Mouse (Mus musculus) intestine, embryonic 16.5 days (tissue): Measurements from ENCODE around the gene Ndufs6. TPM values are rescaled to one million over a fixed set of nuclear protein-coding genes. Genes with fewer than 3 reads are reported as not detected.
A peak's percentile ranks its signal among the peaks of the same experiment; 100 is the strongest.

Source experiments
- ATAC-seq: fragments of 200-750 bp; cut with Nextera tagmentation; 2 replicates; pipeline ENCODE4 v1.8.0; 2017; ENCODE audit warnings: moderate TSS enrichment, moderate library complexity
- H3K27ac ChIP-seq: fragments of 300-500 bp; sonication (generic); 2 replicates; pipeline ENCODE4 v1.5.1; 2014; ENCODE audit warnings: mild to moderate bottlenecking, low read length
- H3K27me3 ChIP-seq: fragments of 300-500 bp; sonication (generic); replicated peaks from 2 replicates; pipeline ENCODE4 v1.6.1; 2014; ENCODE audit warnings: low read length, control low read depth, mixed read lengths; ENCODE audit not compliant: control insufficient read depth, insufficient read depth
- H3K36me3 ChIP-seq: fragments of 300-500 bp; sonication (generic); 2 replicates; pipeline ENCODE4 v1.6.1; 2014; ENCODE audit warnings: low read length, control low read depth; ENCODE audit not compliant: control insufficient read depth, insufficient read depth
- H3K4me1 ChIP-seq: fragments of 300-500 bp; sonication (generic); 2 replicates; pipeline ENCODE4 v1.6.1; 2014; ENCODE audit warnings: low read length, control low read depth, mixed read lengths; ENCODE audit not compliant: control insufficient read depth, insufficient read depth
- H3K4me2 ChIP-seq: fragments of 300-500 bp; sonication (generic); 2 replicates; pipeline ENCODE4 v1.6.1; 2014; ENCODE audit warnings: low read depth, low read length, control low read depth
- H3K4me3 ChIP-seq: fragments of 300-500 bp; sonication (generic); 2 replicates; pipeline ENCODE4 v1.5.1; 2014; ENCODE audit warnings: mild to moderate bottlenecking, low read length
- H3K9ac ChIP-seq: fragments of 300-500 bp; sonication (generic); 2 replicates; pipeline ENCODE4 v1.6.1; 2014; ENCODE audit warnings: low read depth, low read length
- H3K9me3 ChIP-seq: fragments of 300-500 bp; sonication (generic); 2 replicates; pipeline ENCODE4 v1.6.1; 2016; ENCODE audit warnings: low read length, control low read depth; ENCODE audit not compliant: control insufficient read depth
- WGBS: fragments of 180-500 bp; shearing (Covaris S2); extraction: QIAGEN DNeasy Blood & Tissue Kit; methylation state at CpG from one replicate; pipeline ENCODE4 v1.1.7; 2014; 5-methylcytosine and 5-hydroxymethylcytosine counted together
- polyA plus RNA-seq: library from polyadenylated mRNA; unstranded; fragments of >200 nt; fragmentation: Nextera tagmentation; extraction: Ambion mirVana; gene quantifications from 2 replicates; pipeline ENCODE4 v1.2.1, GENCODE M21; 2015

Gene Ndufs6
- 516 and 539 TPM in 2 replicates for polyA plus RNA-seq

GRCm38 (mm10) chr13:73327827-73328698, at the start of gene Ndufs6, which contains the start of gene Mrpl36:
Gene Ndufs6 (minus strand): TSS chr13:73328542.
Gene Mrpl36 (plus strand): TSS chr13:73328513.
- Histone ChIP-seq H3K4me1 (peaks cover 22% of the 10 kb centered on the region), H3K9ac (peak within 1 kb of the TSS; percentile 90), H3K27ac (peak within 1 kb of the TSS; percentile 77), H3K4me3 (peak within 1 kb of the TSS; percentile 84), H3K4me2 (peak within 1 kb of the TSS; percentile 75), H3K27me3 (no peaks in the 10 kb centered on the region), H3K36me3 (0 out of 2 replicates have a peak, but pooled peaks cover 3% of the 10 kb centered on the region), H3K9me3 (no peaks in the 10 kb centered on the region)
- 1% methylated on average over 45 of the region's 45 CpGs for WGBS
- ATAC-seq, result peak; percentile 90

GRCm38 (mm10) chr13:73377637-73378036, 49.3 kb upstream of the Ndufs6 start:
- Histone ChIP-seq H3K9ac (no peak overlapping the region), H3K9me3 (no peaks in the 10 kb centered on the region), H3K4me1 (no peaks in the 10 kb centered on the region), H3K36me3 (no peaks in the 10 kb centered on the region), H3K27ac (no peak overlapping the region), H3K4me2 (no peak overlapping the region), H3K27me3 (no peaks in the 10 kb centered on the region), H3K4me3 (no peak overlapping the region)
- ATAC-seq, result no peak
- 80% methylated on average over 9 of the region's 9 CpGs for WGBS

GRCm38 (mm10) chr13:73374612-73375011, 46.3 kb upstream of the Ndufs6 start:
- H3K4me2 ChIP-seq, result no peak overlapping the region
- no peak overlapping the region for H3K4me3 ChIP-seq
- H3K4me1 ChIP-seq, result no peaks in the 10 kb centered on the region
- no peaks in the 10 kb centered on the region for H3K27me3 ChIP-seq
- no peak overlapping the region for H3K27ac ChIP-seq
- no peak for ATAC-seq
- no peaks in the 10 kb centered on the region for H3K9me3 ChIP-seq
- WGBS, result 70% methylated on average over 2 of the region's 2 CpGs
- H3K36me3 ChIP-seq, result no peaks in the 10 kb centered on the region
- no peak overlapping the region for H3K9ac ChIP-seq

GRCm38 (mm10) chr13:73373367-73373766, 45.0 kb upstream of the Ndufs6 start:
- no peak for ATAC-seq
- H3K9me3 ChIP-seq, result no peaks in the 10 kb centered on the region

GRCm38 (mm10) chr13:73357106-73357505, 28.8 kb upstream of the Ndufs6 start:
- H3K9ac ChIP-seq, result no peak overlapping the region
- 89% methylated on average over 3 of the region's 3 CpGs for WGBS
- ATAC-seq, result no peak
- H3K27me3 ChIP-seq, result no peaks in the 10 kb centered on the region
- no peaks in the 10 kb centered on the region for H3K9me3 ChIP-seq
- H3K4me2 ChIP-seq, result no peak overlapping the region
- H3K4me3 ChIP-seq, result no peak overlapping the region
- no peak overlapping the region for H3K27ac ChIP-seq
- no peaks in the 10 kb centered on the region for H3K4me1 ChIP-seq
- no peaks in the 10 kb centered on the region for H3K36me3 ChIP-seq

More at GRCm38 (mm10) chr13:73373367-73373766, 45.0 kb upstream of the Ndufs6 start:
- Histone ChIP-seq H3K27me3 (no peaks in the 10 kb centered on the region), H3K9ac (no peak overlapping the region), H3K27ac (no peak overlapping the region), H3K4me3 (no peak overlapping the region), H3K36me3 (no peaks in the 10 kb centered on the region), H3K4me1 (no peaks in the 10 kb centered on the region), H3K4me2 (no peak overlapping the region)
- WGBS, result 68% methylated on average over 4 of the region's 4 CpGs

GRCm38 (mm10) chr13:73352491-73352890, 24.1 kb upstream of the Ndufs6 start:
- Histone ChIP-seq H3K9ac (no peak overlapping the region), H3K4me3 (no peak overlapping the region), H3K27me3 (no peaks in the 10 kb centered on the region), H3K9me3 (no peaks in the 10 kb centered on the region), H3K36me3 (no peaks in the 10 kb centered on the region), H3K4me1 (no peaks in the 10 kb centered on the region), H3K27ac (no peak overlapping the region), H3K4me2 (no peak overlapping the region)
- ATAC-seq, result no peak

GRCm38 (mm10) chr13:73351910-73352309, 23.6 kb upstream of the Ndufs6 start:
- Histone ChIP-seq H3K9me3 (no peaks in the 10 kb centered on the region), H3K4me2 (no peak overlapping the region), H3K4me3 (no peak overlapping the region), H3K36me3 (no peaks in the 10 kb centered on the region), H3K9ac (no peak overlapping the region), H3K4me1 (no peaks in the 10 kb centered on the region), H3K27me3 (no peaks in the 10 kb centered on the region), H3K27ac (no peak overlapping the region)
- no peak for ATAC-seq
- 54% methylated on average over 3 of the region's 3 CpGs for WGBS

- Histone ChIP-seq H3K27me3 (no peaks in the 10 kb centered on the region), H3K4me1 (no peaks in the 10 kb centered on the region), H3K27ac (no peak overlapping the region), H3K4me2 (no peak overlapping the region), H3K9me3 (no peaks in the 10 kb centered on the region), H3K4me3 (no peak overlapping the region), H3K36me3 (no peaks in the 10 kb centered on the region), H3K9ac (no peak overlapping the region)
- no peak for ATAC-seq
- WGBS, result 81% methylated on average over 9 of the region's 9 CpGs
Measured at GRCm38 (mm10) chr13:73350741-73351140, 22.4 kb upstream of the Ndufs6 start.

- no peak overlapping the region for H3K27ac ChIP-seq
- 77% methylated on average over 7 of the region's 7 CpGs for WGBS
- no peaks in the 10 kb centered on the region for H3K27me3 ChIP-seq
Measured at GRCm38 (mm10) chr13:73347922-73348650, 19.7 kb upstream of the Ndufs6 start.

More at GRCm38 (mm10) chr13:73347922-73348650, 19.7 kb upstream of the Ndufs6 start:
- no peak for ATAC-seq
- Histone ChIP-seq H3K4me2 (no peak overlapping the region), H3K9me3 (no peaks in the 10 kb centered on the region), H3K4me3 (no peak overlapping the region), H3K9ac (no peak overlapping the region), H3K36me3 (no peaks in the 10 kb centered on the region), H3K4me1 (no peaks in the 10 kb centered on the region)
